Mouse (Mus musculus): Measurements from ENCODE around the gene Enpp4. TPM values are rescaled to one million over a fixed set of nuclear protein-coding genes. Genes with fewer than 3 reads are reported as not detected.

Gene Enpp4
- total RNA-seq, 2 experiments from 2014 or later, result 9.6 TPM

DNA sequence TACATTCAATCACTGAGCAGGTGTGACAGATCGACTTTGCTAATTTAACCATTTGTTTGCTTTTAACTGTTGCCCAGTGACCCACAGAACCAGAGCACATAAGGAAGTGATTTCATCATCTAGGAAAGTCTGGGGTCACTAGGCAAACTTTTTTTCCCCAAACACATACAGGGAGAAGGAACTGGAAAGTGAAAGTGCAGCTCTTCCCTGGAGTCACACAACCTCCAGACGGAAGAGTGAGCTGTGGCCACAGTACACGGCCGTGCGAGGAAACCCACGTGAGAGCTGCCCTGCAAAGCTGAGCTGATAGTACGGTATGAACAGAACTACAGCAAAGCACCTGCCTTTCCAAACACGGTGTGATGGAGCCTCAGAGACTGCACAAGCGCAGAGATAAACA, 4.7 kb downstream of the Enpp4 start:
- ATAC-seq (replicated peaks; ENCODE audit: poor library complexity, severe bottlenecking), result peak; percentile 63

DNA sequence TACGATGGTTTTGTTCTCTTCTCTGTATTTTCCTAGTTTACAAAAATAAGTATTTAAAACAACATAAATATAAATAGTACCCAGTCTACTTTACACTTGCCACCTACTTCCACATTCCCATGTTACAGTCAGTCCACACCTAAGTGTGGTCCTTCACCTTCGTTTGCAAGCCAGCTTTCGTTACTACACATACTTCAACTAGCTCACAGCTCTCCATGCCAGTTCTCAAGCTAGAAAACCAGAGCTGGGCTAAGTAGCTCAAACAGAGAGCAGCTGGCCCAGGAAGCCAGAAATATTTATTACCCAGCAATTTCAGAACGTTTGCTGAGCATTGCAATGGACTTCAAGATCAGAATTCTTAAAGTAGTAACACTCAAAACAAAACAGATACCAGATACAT, 5.1 kb downstream of the Enpp4 start:
- ATAC-seq (replicated peaks; ENCODE audit: poor library complexity, severe bottlenecking), result no peak

DNA sequence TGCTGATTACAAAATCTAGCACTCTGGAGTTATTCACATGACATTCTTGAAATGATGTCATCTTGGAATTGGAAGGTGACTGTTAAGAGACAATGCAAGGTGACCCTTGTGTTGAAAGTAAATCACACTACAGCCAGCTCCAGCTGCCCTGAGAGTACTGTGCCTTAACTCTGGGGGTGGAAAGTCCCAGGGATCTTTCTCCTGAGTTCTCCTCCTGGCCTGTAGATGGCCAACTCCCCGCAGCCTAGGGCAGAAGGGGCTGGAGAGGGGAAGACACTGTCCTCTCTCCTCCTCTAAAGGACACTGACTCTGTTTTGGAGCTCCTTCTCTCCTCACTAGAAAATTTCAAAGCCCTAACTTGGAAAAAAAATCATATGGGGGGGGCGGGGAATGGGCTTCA, 14.1 kb downstream of the Enpp4 start:
- ATAC-seq (replicated peaks; ENCODE audit: poor library complexity, severe bottlenecking), result no peak

DNA sequence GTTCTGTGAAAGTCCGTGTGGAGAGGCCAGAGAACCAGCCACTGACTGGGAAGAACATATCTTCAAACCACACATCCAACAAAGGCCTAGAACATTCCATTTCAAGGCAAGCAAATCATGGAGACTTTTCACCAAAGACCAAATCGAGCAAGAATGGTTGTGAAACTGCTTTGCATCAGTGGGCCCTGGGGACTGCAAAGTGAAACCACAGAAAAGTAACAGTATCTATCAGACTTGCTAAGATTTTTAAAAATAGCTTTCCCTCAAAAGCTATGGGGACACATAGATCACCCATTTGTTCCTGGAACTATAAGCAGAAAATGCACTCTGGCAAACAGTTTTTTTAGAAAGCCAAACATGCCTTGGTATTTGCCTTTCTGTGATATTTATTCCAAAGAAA, 14.7 kb downstream of the Enpp4 start:
- no peak for ATAC-seq (replicated peaks; ENCODE audit: poor library complexity, severe bottlenecking)

DNA sequence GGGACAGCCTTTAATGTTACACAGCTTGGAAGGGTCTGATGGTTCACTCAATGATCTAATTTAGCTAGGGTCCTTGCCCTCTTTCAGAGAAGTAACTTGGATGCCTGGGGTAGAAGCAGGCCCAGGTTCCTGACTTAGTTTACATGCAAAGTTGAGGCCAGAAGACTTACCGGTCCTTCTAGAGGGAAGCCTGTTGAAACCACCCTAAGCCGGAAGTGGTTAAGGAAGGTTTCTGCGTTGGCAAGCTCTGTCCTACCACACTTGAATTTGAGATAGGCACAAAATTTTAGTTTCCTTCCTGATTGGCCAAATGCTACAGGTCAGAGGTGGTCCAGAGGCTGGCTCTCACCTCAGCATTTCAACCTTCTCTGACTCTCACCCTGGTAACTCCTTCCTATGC, 17.4 kb downstream of the Enpp4 start:
- ATAC-seq (replicated peaks; ENCODE audit: poor library complexity, severe bottlenecking), result peak; percentile 69

DNA sequence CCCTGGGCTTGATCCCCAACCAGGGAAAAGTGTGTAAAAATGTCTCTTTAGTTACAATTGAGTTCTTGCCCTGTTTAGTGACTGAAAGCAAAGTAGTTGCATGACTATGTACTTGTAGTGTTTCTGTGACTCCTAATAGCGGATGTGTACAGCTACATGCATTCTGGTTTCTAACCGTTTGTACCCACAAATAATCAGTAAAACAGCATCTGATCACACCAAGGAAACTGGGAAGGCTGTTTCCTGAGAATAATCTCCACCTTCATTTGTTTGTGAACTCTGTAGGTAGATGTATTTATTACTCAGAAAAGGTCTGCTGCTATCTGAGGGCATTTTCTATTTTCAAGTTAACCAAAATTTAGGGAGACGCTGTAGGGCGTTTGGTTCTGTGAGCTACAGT, 22.5 kb downstream of the Enpp4 start:
- no peak for ATAC-seq (replicated peaks; ENCODE audit: poor library complexity, severe bottlenecking)

DNA sequence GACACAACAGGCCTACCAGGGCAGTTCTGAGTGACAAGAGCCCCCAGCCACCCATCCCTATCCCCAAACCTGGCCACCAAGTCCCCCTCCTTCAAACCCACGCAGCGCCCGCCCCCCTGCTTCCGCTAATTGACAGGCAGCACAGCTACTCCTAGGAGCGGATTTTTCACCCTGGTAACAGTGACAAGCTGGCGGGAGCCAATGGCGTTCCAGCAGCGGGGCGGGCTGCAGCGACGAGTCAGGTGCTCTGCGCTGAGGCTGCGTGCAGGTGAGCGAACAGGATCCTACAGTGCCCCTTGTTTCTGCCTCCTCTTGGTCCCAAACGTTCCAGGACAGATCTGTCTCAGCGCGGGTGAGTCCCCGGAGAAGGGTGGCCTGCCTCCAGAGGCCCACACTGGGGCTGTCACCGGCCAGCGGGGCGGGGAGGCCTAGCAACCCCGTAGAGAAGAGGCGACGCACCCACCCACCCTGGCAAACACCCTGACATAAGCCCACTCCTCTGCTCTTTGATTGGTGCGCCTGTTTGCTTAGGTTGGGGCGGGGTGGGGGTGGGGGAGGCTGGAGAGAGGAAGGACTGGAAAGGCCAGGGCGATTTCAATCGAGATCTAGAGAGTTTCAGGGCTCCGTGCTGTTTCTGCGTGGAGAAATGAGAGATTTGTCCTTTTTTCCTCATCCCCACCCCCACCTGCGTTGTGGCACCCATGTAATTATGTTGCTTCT, 26.8 kb downstream of the Enpp4 start, which contains the start of gene Enpp5:
Enpp5 (plus strand) TSS at position 183 of the 720 bp plus-strand sequence.
- peak; percentile 89 for ATAC-seq (replicated peaks; ENCODE audit: poor library complexity, severe bottlenecking)

DNA sequence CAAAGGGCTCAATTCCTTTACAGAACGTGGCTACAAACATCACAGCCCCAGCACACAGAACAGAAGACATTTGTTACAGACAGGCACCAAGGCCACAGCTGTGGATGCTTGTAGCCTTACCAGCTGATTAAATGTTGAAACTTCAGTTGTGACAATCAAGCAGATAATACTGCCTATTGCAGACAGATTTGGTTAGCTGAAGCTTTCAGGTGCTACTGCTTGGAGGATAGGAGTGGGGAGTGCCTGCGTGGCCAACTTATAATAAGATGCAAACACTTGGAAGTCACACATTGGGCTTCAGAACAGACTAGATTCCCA, 27.8 kb downstream of the Enpp4 start:
- ATAC-seq (replicated peaks; ENCODE audit: poor library complexity, severe bottlenecking), result no peak

DNA sequence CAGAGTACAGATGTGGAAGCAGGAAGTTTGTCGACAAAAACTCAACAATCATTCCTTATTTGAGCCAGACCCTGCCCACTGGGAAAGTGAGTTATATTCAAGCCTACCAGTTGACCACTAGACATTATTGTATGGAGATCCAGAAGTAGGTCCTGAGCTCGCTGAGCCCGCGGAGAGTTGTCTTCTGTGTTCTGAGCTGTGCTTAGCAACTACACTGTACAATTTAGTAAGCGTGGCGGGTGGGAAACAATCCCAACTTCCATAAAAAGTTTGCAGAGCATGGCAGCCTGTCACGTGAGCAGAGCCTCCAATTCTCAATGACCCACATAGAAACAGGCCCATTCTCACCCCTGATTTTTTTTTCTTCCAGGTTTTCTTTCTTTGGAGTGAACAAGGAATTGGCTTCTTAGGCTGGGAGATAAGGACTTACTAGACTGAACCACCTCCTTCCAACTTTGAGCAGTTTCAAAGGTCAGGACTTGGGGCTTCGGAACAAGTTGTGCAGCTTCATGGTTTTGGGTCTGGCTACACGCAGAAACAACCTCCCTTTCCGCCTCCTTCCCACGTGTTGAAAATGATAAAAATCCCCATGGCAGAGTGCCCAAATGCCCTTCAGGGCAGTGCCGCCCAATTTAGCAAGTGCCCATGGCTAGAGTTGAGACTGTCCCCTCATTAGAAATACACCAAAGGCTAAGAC, 28.3 kb downstream of the Enpp4 start:
- no peak for ATAC-seq (replicated peaks; ENCODE audit: poor library complexity, severe bottlenecking)

DNA sequence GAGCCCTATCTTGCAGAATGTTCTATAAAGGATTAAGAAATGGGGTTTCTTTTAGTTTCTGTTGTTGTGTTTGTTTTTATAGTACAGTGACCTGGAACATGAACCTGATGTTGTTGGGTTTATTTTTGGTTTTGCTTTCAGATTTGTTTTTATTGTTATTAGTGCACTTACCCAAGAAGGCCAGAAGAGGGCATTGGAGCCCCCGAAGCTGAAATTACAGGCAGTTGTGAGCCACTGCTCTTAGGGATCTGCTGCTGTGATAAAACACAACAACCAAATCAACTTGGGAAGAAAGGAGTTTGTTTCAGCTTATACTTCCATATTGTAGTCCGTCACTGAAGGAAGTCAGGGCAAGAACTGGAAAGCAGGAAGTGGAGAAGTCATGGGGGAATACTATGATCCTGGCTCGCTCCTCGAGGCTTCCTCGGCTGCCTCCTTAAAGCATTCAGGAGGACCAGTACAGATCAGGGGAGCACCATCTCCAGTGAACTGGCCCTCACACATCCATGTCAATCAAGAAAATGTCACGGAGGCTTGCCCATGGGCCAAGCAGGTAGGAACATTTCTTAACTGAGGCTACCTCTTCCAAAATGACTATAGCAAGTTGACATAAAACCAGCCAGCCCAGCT, 29.4 kb downstream of the Enpp4 start:
- ATAC-seq (replicated peaks; ENCODE audit: poor library complexity, severe bottlenecking), result peak; percentile 51

DNA sequence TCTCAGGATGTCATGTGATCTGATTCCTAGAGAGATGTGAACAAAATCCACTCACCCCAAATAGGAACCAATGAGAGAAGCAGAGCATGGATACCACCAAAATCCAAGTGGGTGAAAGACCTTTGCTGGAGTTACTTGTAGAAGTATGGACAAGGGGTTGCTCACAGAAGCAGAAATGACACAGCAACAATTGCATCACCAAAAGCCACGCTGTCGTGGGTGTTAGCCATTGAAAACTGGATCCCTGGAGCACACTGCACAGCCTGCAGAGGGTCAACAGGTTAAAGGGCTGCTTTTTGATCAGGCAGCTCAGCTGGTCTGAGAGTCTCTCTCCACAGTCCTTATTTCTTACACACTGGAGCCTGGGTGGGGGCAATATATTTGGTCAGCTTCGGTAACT, 30.0 kb downstream of the Enpp4 start:
- peak; percentile 36 for ATAC-seq (replicated peaks; ENCODE audit: poor library complexity, severe bottlenecking)

DNA sequence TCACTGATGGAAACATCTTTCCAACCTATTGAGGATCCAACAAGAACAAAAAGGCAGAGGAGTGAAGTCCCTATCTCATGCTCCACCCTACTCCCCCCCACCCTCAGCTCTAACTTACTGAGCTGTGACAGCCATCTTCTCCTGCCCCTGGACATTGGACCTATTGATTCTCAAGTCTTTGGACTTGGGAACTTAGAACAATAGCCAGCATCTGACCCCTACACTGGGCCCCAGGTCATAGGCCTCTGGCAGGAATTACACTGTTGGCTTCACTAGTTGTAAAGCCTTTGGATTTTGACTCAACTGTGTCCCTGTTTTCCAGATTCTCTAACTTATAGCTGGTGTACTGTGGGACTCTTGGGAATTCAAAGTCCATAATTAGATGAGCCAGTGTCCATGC, 33.9 kb downstream of the Enpp4 start:
- ATAC-seq (replicated peaks; ENCODE audit: poor library complexity, severe bottlenecking), result no peak

DNA sequence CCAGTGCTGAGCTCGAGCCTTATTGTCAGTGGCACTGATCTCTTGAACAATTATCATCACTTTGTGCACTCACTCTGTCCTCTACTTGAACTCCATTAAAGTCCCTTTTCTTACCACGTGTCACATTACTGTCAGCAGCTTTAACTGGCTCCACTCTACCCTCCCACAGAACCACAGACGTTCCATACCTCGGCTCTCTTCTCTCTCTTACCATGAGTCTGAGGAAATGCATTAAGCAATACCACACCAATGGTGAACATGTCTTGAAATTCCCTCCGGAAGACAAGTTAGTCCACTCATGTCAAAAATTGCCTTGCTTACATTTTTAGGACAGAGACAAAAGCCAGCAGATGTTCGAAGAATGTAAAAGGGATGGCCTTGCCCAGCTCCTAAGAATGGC, 36.7 kb downstream of the Enpp4 start:
- ATAC-seq (replicated peaks; ENCODE audit: poor library complexity, severe bottlenecking), result peak; percentile 69

DNA sequence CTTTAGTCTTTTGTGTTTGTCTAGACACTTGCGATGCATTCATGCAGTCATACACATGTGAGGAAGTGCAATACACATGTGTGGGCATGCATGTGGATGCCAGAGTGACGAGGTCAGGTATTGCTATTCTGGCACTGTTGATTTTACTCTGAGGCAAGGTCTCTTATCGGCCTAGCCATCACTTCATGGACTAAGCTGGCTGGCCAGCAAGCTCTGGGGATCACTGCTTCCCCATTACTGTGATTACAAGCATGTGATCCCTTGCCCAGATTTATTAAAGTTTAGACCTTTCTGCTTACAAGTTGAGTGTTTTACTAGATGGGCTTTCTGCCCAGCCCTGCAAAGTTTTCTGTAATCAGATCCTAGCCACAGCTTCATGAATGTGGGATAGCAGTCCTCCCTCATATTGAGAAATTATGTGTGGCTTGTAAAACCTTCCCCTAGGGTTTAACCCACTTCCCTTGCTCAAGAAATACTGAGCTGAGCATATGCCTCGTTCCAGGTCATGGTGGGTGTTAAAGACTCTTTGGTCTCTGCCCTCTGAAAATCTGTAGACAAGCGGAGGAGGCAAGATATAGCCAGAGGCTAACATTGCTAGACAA, 44.2 kb downstream of the Enpp4 start:
- ATAC-seq (replicated peaks; ENCODE audit: poor library complexity, severe bottlenecking), result peak; percentile 63

DNA sequence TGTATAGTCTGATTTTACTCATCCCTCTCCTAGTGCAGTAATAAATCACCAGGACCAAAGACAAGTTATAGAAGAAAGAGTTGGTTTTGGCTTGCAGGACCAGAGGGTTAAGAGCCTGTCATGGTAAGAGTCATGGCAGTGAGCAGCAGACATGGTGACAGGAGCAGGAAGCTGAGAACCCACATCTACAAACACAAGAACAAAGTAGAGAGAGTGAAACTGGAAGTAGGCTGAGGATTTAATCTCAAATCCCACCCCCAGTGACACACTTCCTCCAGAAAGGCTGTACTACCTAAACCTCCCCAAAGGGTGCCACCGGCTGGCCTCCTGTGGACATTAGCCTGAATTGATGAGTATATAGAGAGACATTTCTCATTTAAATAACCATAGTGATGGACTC, 44.8 kb downstream of the Enpp4 start:
- ATAC-seq (replicated peaks; ENCODE audit: poor library complexity, severe bottlenecking), result peak; percentile 57

DNA sequence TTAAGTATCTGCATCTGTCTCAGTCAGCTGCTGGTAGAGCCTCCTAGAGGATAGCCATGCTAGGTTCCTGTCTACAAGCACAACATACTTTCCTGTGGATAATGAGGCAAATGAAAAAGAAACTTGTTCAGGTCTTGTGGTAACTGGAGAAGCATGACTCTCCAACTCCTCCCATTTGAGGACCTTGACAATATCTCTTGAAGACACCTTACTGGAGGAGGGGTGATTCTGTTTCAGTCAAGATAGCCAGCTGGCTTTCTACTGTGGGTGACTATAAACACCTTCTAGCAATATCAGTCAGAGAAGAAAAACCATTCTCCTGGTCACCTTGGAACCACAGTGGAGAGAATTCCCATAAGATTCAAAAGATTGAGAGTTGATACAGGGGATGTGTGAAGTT, 47.5 kb downstream of the Enpp4 start:
- no peak for ATAC-seq (replicated peaks; ENCODE audit: poor library complexity, severe bottlenecking)

DNA sequence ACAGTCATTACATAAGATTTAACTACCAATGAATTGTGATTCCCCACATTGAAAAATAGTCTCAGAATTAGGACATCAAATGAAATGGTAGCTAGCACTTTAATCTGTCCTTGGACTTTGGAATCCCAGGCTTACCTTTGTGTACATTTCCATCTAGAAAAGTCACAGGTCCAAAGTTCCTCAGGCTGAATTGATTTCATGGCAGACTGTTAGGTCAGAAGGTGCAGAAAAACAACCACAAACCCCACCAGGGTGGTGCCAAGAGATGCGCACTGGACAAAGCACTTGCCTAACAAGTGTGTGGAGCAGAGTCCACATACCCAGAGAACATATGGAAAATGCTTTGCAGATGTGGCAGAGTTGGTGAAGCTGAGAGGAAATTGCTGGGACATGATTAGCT, 48.5 kb downstream of the Enpp4 start:
- no peak for ATAC-seq (replicated peaks; ENCODE audit: poor library complexity, severe bottlenecking)

DNA sequence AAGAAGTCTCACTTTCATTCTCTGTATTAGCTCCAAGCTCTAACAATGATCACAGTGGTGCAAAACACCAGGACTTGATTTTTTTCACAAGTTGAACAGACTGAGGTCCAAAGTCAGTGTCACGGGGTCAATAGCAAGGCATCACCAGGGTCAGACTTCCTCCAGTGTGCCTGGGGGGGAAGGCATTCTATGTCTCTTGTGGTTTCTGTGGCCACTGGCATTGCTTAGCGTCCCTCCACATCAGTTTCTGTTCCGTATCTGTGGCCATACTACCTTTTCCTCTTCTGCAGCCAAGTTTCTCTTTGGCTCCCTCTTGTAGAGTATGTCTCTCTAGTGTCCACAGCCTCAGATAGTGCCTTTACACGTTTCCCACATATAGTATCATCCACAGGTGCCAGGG, 52.2 kb downstream of the Enpp4 start:
- peak; percentile 99 for ATAC-seq (replicated peaks; ENCODE audit: poor library complexity, severe bottlenecking)

Measured in granulocyte monocyte progenitor cell, adult 5-6 weeks (primary cell).